Mouse (Mus musculus): Measurements from ENCODE around the gene Ptpn11.
"Not testable (repeated sequence)": the region's sequence is repeated elsewhere in the genome, so short reads cannot be mapped to it uniquely, and the experiment has no call there.

Ptpn11 gene

GRCm38 (mm10) chr5:121190836-121191583 lies at the start of gene Ptpn11:
Gene Ptpn11 (minus strand): TSS chr5:121191397.
- peak; percentile 75 to 81 for DNase-seq

DNA sequence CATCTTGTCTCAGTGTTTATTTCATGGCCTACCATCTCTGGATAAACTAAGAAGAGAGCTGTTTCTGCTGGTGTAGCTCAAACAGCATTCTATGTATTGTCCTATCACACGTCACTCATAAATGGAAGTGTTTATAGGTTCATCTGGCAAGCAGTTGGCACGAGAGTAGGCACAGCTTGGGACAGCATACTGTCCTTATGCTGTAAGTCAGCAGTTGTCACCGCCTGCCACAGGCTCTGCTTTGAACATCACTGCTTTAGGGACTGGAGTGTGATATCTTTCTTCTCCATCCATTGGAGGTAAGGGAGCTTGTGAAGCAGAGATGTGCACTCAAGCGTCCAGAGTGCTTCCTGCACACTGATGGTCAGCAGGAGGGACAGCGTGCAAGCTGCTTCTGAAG lies 48.6 kb upstream of the Ptpn11 start:
- no peak for DNase-seq

- no peak for DNase-seq
Measured at GRCm38 (mm10) chr5:121238208-121238607, 47.0 kb upstream of the Ptpn11 start.

DNA sequence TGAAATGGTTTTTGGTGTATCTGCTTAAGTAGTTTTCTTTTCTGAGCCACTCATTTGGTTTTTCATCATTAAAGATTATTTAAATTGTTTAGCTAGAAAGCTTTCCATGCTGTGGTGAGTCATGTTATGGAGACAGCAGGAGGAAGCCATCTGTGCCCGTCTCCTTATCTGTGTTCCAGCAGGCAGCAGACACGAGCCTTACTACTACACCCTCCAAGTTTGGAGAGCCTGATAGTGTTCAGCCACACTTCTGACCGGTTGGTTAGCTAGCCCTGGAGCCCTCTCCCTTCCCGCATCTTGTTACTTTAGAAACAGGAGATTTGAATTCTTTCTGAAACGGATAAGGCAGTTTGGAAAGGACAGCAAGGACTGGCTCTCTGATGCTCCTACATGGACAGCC lies 45.0 kb upstream of the Ptpn11 start:
- DNase-seq: no peak

DNA sequence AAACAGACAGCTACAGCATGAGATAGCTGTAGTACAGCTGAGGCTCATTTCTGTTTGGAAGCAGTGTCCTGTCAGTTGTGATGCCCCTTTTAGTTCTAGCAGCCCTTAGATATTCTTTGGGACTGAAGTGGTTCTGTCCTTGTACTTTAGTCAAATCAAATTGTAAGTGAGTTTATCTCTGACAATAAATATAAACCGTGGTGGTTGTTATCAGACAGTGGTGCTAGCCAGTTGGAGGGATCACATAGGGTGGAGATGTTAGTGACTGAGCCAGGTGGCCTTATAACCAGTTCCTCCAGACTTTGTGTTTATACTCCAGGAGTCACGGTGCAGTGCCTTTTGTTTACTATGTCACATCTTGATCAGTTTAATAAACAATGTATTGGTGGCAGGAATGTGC lies 42.5 kb upstream of the Ptpn11 start:
- no peak for DNase-seq

GRCm38 (mm10) chr5:121232789-121233188 lies 41.6 kb upstream of the Ptpn11 start:
- DNase-seq: no peak

- no peak for DNase-seq
Measured at GRCm38 (mm10) chr5:121230811-121231210, 39.6 kb upstream of the Ptpn11 start.

DNA sequence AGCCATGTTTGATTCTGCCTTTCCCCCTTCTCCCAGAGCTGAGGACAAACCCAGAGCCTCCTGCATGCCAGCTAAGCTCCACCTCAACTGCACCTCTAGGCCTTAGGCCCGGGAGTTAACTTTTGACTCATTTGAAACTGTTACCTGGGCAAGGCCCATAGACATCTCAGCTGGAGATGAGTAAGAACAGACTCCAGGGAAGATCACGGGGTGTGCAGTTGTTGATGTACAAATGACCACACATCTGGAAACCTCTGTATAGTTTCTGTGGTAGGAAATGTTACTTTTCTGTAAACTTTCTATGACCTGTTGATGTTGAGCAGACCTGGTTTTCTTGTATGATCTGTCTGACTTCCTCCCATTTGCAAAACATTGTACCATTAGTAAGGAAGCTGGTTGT lies 38.0 kb upstream of the Ptpn11 start:
- no peak for DNase-seq

DNA sequence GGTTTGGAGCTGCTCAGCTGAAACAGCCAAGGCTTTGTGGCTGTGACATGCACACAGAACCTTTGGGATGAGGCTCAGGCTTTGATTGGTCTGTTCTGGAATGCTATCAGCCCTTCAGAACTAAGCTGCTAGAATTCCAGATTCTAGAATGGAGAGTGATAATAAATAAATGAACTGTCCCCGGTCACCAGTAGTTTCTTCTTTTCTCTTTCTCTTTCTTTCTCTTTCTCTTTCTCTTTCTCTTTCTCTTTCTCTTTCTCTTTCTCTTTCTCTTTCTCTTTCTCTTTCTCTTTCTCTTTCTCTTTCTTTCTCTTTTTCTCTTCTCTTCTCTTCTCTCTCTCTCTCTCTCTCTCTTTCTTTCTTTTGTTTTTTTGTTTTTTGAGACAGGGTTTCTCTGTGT lies 36.1 kb upstream of the Ptpn11 start:
- not testable (repeated sequence) for DNase-seq

DNA sequence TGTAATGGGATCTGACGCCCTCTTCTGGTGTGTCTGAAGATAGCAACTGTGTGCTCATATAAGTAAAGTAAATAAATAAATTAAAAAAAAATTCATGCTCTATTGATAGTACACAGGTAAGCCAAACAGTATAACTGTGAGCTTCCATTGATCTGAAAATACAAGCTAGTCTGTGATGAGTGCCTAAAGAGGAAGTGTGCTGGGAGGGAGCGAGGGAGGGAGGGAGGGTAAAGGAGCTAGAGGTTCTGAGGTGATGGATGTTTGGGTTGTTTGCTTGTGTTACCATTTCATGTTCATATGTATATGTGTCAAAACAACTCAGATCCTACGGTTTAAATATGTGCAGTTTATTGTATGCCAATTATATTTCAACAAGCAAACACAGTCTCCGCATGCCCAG lies 35.6 kb upstream of the Ptpn11 start:
- DNase-seq: no peak

- DNase-seq: no peak
Measured at GRCm38 (mm10) chr5:121226406-121226805, 35.2 kb upstream of the Ptpn11 start.

DNA sequence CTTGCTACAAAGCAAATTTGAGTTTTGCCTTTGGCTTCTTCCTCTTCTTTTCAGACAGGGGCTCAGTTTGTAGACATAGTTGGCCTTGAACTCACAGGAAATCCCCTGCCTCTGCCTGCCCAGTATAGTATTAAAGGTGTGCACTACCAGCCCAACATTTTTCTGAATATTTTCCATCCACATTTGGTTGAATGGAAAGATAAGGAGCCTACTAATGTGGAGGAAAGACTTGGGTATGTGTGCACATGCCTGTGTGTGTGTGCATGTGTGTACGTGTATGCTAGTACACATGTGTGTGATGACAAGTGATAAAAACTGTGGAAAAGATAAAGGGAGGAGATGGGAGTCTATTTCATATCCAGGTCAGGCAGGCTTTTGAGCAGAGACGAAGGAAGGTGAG lies 34.7 kb upstream of the Ptpn11 start:
- no peak for DNase-seq

DNA sequence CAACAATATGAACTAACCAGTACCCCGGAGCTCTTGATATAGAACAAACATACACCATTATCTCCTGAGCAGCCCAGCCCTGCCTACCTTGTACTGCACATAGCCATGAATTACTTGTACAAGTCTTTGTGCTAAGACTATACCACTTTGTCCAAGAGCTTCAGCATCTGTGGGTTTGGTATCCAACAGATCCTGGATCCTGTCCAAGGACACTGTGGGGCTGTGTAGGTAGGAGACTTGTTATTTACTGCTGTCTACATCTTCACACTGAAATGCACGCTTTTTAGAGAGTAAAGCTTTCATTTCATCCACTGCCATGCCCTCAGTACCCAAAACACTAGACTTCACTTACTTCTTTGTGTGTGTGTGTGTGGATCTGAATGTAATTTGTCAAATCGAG lies 33.7 kb upstream of the Ptpn11 start:
- DNase-seq: no peak

DNA sequence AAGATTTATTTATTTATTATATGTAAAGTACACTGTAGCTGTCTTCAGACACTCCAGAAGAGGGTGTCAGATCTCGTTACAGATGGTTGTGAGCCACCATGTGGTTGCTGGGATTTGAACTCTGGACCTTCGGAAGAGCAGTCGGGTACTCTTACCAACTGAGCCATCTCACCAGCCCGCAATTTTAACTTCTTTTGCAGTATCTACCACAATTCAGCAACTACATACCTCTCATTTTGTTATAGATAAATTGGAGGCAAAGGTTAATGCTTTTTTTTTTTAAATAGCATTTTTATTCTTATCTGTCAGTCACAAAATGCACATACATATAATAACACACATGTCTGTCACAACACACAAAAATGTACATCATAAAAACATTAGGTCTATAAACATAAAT lies 32.8 kb upstream of the Ptpn11 start:
- not testable (repeated sequence) for DNase-seq

DNA sequence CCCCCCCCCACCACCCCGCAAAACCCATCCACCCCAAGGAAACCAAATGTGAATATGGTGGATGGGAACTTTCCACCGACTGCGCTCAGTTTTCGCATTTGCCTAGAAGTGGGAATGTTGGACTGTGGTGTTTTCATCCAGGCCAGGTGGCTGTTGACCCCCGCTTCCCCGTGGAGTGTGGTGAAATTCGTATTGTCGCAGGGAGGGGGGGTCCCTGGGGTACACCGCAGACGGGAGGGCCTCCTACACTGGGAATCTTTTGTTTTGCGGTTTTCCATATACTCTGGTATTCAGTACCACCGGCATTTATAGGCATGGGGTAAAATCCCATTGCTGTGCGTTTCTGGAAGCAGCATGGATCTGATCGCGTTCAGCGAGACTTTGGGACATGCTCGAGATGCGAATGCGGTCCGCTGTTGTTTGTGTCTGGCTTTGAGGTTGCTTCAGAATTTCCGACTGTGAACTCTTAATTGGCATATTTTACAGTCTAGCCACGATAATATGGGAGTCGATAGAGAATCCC lies 30.2 kb upstream of the Ptpn11 start:
- DNase-seq: no peak

DNA sequence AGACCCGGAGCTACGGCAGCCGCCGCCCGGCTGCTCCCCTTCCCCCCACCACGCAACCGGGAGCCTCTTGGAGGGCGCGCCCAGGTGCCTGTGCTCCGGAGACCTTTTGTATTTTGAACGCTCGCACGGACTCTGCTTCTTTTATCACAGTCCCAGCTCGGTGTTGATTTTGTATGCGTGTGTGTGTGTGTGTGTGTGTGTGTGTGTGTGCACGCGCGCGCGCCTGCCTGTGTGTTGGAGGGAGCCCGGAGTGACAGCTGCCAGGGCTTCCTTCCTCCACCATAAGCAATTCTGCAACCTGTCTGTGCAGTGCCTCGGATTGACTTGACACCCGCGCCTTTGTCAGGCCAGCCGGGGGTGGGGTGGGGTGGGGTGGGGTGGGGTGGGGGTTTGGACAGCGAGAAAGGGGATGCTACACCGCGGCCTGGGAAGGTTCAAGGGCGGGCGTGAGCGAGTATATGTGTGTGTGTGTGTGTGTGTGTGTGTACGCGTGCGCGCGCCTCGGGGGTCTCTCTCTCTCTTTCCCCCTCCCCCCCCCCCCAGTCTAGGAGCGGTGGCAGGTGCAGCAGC lies 29.6 kb upstream of the Ptpn11 start:
- peak; percentile 21 to 31 for DNase-seq

DNA sequence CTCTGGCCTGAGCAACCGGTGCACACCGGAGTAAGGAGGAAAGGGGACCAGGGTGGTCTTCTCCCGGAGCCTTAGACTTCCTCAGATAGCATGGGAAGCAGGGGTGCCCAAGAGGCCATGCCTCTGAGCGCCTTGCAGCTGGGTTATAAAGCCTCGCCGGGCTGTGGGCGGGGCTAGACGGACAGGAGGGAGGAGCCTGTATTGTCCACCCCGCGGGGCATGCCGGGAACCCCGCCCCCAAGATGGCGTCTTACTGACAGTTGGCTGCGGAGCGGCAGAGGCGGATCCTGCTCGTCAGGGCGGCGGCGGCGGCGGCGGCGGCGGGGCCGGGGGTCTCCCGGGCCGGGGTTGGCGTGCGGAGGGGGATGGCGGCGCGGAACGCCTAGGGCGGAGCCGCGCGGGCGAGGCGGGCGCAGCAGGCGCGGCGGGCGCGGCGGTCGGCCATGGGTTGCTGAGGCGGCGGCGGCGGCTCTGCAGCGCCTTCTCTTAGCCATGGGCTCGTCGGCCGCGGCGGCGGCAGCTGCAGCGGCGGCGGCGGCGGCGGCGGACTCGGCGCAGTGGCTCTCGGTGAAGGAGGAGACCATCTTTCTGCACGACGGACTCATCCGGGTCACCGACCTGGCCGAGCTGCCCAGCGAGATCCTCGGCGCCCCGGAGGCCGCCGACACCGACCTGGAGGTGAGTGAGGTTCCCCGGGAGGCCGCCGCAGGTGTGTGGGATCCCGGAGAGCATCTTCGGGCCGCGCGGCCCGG lies 29.0 kb upstream of the Ptpn11 start, which contains the start of gene Hectd4:
TSS of gene Hectd4 (plus strand) at position 240 of the 752 bp plus-strand sequence.
- DNase-seq: peak; percentile 95 to 97

DNA sequence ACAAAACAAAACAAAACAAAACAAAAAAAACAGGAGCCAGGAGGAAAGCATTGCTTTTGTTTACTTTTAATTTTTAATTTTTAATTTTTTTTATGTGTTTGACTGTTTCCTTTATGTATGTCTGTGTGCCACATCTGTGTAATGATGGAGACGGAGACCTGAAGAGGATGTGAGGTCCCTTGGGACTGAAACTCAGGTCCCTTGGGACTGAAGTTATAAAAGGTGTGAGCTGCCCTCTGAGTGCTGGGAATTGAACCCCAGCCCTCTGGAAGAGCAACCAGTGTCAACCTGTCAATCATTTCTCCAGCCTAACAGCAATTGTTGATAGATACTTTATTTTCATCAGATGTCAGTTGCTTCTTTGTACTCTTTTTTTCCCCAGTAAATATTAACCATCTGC lies 28.0 kb upstream of the Ptpn11 start:
- no peak for DNase-seq

DNA sequence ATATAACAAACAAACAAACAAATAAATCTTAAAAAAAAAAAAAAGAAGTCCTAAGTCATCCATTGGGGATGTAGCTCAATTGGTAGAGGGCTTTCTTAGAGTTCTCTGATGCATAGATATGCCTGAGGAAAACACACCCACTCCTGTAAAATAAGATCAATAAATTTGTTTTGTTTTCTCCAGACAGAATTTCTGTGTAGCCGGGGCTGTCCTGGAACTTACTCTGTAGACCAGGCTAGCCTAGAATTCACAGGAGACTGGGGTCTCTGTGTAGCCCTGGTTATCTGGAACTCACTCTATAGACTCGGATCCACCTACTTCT lies 26.1 kb upstream of the Ptpn11 start:
- no peak for DNase-seq

DNA sequence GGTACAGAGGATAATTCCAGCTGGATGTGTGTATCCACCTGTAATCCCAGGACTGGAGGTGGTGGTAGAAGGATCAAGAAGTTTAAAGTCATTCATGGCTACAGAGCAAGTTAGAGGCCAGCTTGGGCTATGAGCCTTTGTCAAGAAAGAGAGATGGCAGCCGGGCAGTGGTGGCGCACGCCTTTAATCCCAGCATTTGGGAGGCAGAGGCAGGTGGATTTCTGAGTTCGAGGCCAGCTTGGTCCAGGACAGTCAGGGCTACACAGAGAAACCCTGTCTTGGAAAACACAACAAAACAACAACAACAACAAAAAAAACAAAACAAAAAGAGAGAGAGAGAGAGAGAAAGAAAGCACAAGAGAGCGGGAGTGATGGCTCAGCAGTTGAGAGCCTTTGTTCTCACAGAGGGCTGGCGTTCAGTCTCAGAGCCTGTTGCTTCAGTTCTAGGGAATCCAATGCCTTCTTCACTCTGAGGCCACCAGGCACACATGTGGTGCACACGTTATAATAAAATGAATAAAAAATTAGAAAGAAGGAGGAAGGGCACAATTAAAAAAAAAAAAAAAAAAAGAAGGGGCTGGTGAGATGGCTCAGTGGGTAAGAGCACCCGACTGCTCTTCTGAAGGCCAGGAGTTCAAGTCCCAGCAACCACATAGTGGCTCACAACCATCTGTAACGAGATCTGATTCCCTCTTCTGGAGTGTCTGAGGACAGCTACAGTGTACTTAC lies 25.6 kb upstream of the Ptpn11 start:
- DNase-seq: not testable (repeated sequence)

- no peak for DNase-seq
Measured at GRCm38 (mm10) chr5:121216126-121216446, 24.9 kb upstream of the Ptpn11 start.

DNA sequence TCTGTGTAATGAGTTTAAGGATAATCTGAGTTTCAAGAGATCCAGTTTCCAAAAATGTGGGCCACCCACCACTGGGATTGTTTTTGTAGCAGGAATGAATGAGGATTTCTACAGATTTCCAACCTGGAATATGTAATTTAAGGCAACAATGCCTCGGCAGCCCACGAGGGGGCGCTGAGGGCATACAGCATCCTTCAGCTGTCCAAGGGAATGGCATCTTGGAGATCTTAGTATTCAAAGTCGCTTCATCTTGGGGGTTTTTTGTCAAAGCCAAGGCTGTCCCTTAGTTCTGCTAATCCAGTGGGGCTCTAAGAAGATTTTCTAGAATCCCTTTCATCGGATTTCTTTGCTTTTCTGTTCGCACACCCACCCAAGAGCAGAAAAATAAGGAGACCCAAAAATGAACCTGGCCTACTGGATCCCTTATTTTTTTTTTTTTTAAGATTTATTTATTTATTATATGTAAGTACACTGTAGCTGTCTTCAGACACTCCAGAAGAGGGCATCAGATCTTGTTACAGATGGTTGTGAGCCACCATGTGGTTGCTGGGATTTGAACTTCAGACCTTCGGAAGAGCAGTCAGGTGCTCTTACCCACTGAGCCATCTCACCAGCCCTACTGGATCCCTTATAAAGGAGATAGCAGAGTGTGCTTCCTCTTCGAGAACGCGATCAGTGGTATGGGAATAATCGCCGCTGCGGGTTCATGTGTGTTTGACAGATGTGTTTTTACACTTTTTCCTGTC lies 24.4 kb upstream of the Ptpn11 start:
- DNase-seq: peak; percentile 30 to 42

- no peak for DNase-seq
Measured at GRCm38 (mm10) chr5:121214707-121215106, 23.5 kb upstream of the Ptpn11 start.
